Mouse (Mus musculus) stomach, embryonic 15.5 days (tissue): ENCODE data around the gene Traf3. TPM values are rescaled to one million over a fixed set of nuclear protein-coding genes. Genes with fewer than 3 reads are reported as not detected.

Experiments
- ATAC-seq: fragments of 200-750 bp; cut with Nextera tagmentation; 2 replicates; pipeline ENCODE4 v1.8.0; 2017; ENCODE audit warnings: low read depth, moderate number of reproducible peaks, moderate TSS enrichment; ENCODE audit not compliant: insufficient read depth, low FRiP score
- H3K27ac ChIP-seq: fragments of 300-500 bp; sonication (generic); 2 replicates; pipeline ENCODE4 v1.5.1; 2015; ENCODE audit warnings: mild to moderate bottlenecking, inconsistent platforms
- H3K27me3 ChIP-seq: fragments of 300-500 bp; sonication (generic); replicated peaks from 2 replicates; pipeline ENCODE4 v1.6.1; 2015; ENCODE audit warnings: inconsistent platforms
- H3K36me3 ChIP-seq: fragments of 300-500 bp; sonication (generic); 2 replicates; pipeline ENCODE4 v1.6.1; 2015; ENCODE audit warnings: inconsistent platforms
- H3K4me1 ChIP-seq: fragments of 300-500 bp; sonication (generic); 2 replicates; pipeline ENCODE4 v1.6.1; 2015; ENCODE audit warnings: inconsistent platforms
- H3K4me2 ChIP-seq: fragments of 300-500 bp; sonication (generic); 2 replicates; pipeline ENCODE4 v1.6.1; 2015; ENCODE audit warnings: mild to moderate bottlenecking, inconsistent platforms
- H3K4me3 ChIP-seq: fragments of 300-500 bp; sonication (generic); replicated peaks from 2 replicates; pipeline ENCODE4 v1.5.1; 2015; ENCODE audit warnings: inconsistent platforms
- H3K9ac ChIP-seq: fragments of 300-500 bp; sonication (generic); 2 replicates; pipeline ENCODE4 v1.6.1; 2015; ENCODE audit warnings: inconsistent platforms
- H3K9me3 ChIP-seq: fragments of 300-500 bp; sonication (generic); 2 replicates; pipeline ENCODE4 v1.6.1; 2016; ENCODE audit warnings: inconsistent platforms
- WGBS: fragments of 180-500 bp; shearing (Covaris S2); methylation state at CpG from one replicate; pipeline ENCODE4 v1.1.7; 2015; 5-methylcytosine and 5-hydroxymethylcytosine counted together
- polyA plus RNA-seq: library from polyadenylated mRNA; unstranded; fragments of >200 nt; fragmentation: Nextera tagmentation; extraction: Ambion mirVana; gene quantifications from 2 replicates; pipeline ENCODE4 v1.2.1, GENCODE M21; 2015

The Traf3 gene
- polyA plus RNA-seq, 1 experiment from 2014 or later: 8.4 TPM

GRCm38 (mm10) chr12:111155756-111156155, 10.4 kb upstream of the Traf3 start:
- H3K27me3 ChIP-seq: no peaks in the 10 kb centered on the region
- WGBS: 96% methylated on average over 1 of the region's 1 CpGs
- H3K27ac ChIP-seq: no peak overlapping the region
- no peaks in the 10 kb centered on the region for H3K4me1 ChIP-seq
- no peaks in the 10 kb centered on the region for H3K36me3 ChIP-seq
- no peaks in the 10 kb centered on the region for H3K9me3 ChIP-seq
- no peak overlapping the region for H3K9ac ChIP-seq
- H3K4me2 ChIP-seq: no peak overlapping the region
- no peak overlapping the region for H3K4me3 ChIP-seq
- ATAC-seq: no peak

GRCm38 (mm10) chr12:111159659-111160428, 6.3 kb upstream of the Traf3 start:
- Histone ChIP-seq H3K9ac (no peak overlapping the region), H3K4me2 (no peak overlapping the region), H3K4me3 (no peak overlapping the region), H3K27me3 (no peaks in the 10 kb centered on the region), H3K4me1 (peaks cover 14% of the 10 kb centered on the region), H3K36me3 (no peaks in the 10 kb centered on the region), H3K27ac (peak overlapping the region; percentile 40; the same call in 1 of the 2 replicates), H3K9me3 (no peaks in the 10 kb centered on the region)
- 37% methylated on average over 12 of the region's 12 CpGs for WGBS
- no peak for ATAC-seq

GRCm38 (mm10) chr12:111160871-111161270, 5.3 kb upstream of the Traf3 start:
- 91% methylated on average over 10 of the region's 10 CpGs for WGBS
- no peaks in the 10 kb centered on the region for H3K9me3 ChIP-seq
- no peak for ATAC-seq
- H3K9ac ChIP-seq: no peak overlapping the region
- H3K4me1 ChIP-seq: peaks cover 20% of the 10 kb centered on the region
- H3K27ac ChIP-seq: no peak overlapping the region
- H3K27me3 ChIP-seq: no peaks in the 10 kb centered on the region
- no peak overlapping the region for H3K4me2 ChIP-seq
- H3K4me3 ChIP-seq: no peak overlapping the region
- no peaks in the 10 kb centered on the region for H3K36me3 ChIP-seq

GRCm38 (mm10) chr12:111161943-111162311, 4.2 kb upstream of the Traf3 start:
- no peak overlapping the region for H3K4me3 ChIP-seq
- H3K9me3 ChIP-seq: no peaks in the 10 kb centered on the region
- H3K27me3 ChIP-seq: no peaks in the 10 kb centered on the region
- H3K36me3 ChIP-seq: no peaks in the 10 kb centered on the region
- ATAC-seq: no peak
- no peak overlapping the region for H3K27ac ChIP-seq
- no peak overlapping the region for H3K9ac ChIP-seq
- H3K4me1 ChIP-seq: peaks cover 20% of the 10 kb centered on the region
- 30% methylated on average over 7 of the region's 7 CpGs for WGBS
- peak overlapping the region; percentile 47 for H3K4me2 ChIP-seq

- 10% methylated on average over 16 of the region's 16 CpGs for WGBS
- peak; percentile 23; the same call in 1 of the 2 replicates for ATAC-seq
- H3K9ac ChIP-seq: no peak overlapping the region
These were observed 3.7 kb upstream of the Traf3 start for GRCm38 (mm10) chr12:111162312-111163061.

GRCm38 (mm10) chr12:111164310-111164751, 1.8 kb upstream of the Traf3 start:
- peak; percentile 79 for ATAC-seq
- peaks cover 29% of the 10 kb centered on the region for H3K4me1 ChIP-seq
- H3K27me3 ChIP-seq: no peaks in the 10 kb centered on the region
- H3K4me2 ChIP-seq: peak overlapping the region; percentile 50
- H3K9me3 ChIP-seq: no peaks in the 10 kb centered on the region
- H3K4me3 ChIP-seq: peak overlapping the region; percentile 34
- no peaks in the 10 kb centered on the region for H3K36me3 ChIP-seq
- 4% methylated on average over 13 of the region's 13 CpGs for WGBS
- H3K27ac ChIP-seq: peak overlapping the region; percentile 85; the same call in 1 of the 2 replicates
- no peak overlapping the region for H3K9ac ChIP-seq

More at GRCm38 (mm10) chr12:111162312-111163061, 3.7 kb upstream of the Traf3 start:
- Histone ChIP-seq H3K36me3 (no peaks in the 10 kb centered on the region), H3K4me1 (peaks cover 20% of the 10 kb centered on the region), H3K9me3 (no peaks in the 10 kb centered on the region), H3K27ac (no peak overlapping the region; the same call in 1 of the 2 replicates), H3K4me2 (peak overlapping the region; percentile 47), H3K4me3 (peak overlapping the region; percentile 17; the same call in 1 of the 2 replicates), H3K27me3 (no peaks in the 10 kb centered on the region)

- H3K9ac ChIP-seq: no peak overlapping the region
- H3K4me2 ChIP-seq: peak overlapping the region; percentile 80
- H3K36me3 ChIP-seq: no peaks in the 10 kb centered on the region
- no peaks in the 10 kb centered on the region for H3K27me3 ChIP-seq
- H3K4me3 ChIP-seq: peak overlapping the region; percentile 79; the same call in 1 of the 2 replicates
- H3K9me3 ChIP-seq: no peaks in the 10 kb centered on the region
- peak overlapping the region; percentile 85 for H3K27ac ChIP-seq
- ATAC-seq: no peak
- peaks cover 29% of the 10 kb centered on the region for H3K4me1 ChIP-seq
- 69% methylated on average over 10 of the region's 10 CpGs for WGBS
These were observed 891 bp upstream of the Traf3 start for GRCm38 (mm10) chr12:111165146-111165812.

- under 1% methylated on average over 46 of the region's 48 CpGs for WGBS
- peak overlapping the region; percentile 80 for H3K4me2 ChIP-seq
- 0 out of 2 replicates have a peak, but pooled peaks cover 3% of the 10 kb centered on the region for H3K36me3 ChIP-seq
- H3K4me1 ChIP-seq: peaks cover 29% of the 10 kb centered on the region
- peak overlapping the region; percentile 79 for H3K4me3 ChIP-seq
- H3K9me3 ChIP-seq: no peaks in the 10 kb centered on the region
- peak overlapping the region; percentile 85 for H3K27ac ChIP-seq
- peak; percentile 16; the same call in 1 of the 2 replicates for ATAC-seq
- H3K9ac ChIP-seq: peak overlapping the region; percentile 63
- no peaks in the 10 kb centered on the region for H3K27me3 ChIP-seq
These were observed 615 bp downstream of the Traf3 start for GRCm38 (mm10) chr12:111166681-111167289.

GRCm38 (mm10) chr12:111168891-111169290, 2.7 kb downstream of the Traf3 start:
- H3K9ac ChIP-seq: no peak overlapping the region
- no peak overlapping the region for H3K4me3 ChIP-seq
- 0 out of 2 replicates have a peak, but pooled peaks cover 3% of the 10 kb centered on the region for H3K36me3 ChIP-seq
- no peak overlapping the region for H3K4me2 ChIP-seq
- WGBS: 82% methylated on average over 4 of the region's 4 CpGs
- ATAC-seq: no peak
- peaks cover 19% of the 10 kb centered on the region for H3K4me1 ChIP-seq
- no peak overlapping the region for H3K27ac ChIP-seq
- no peaks in the 10 kb centered on the region for H3K27me3 ChIP-seq
- no peaks in the 10 kb centered on the region for H3K9me3 ChIP-seq

GRCm38 (mm10) chr12:111178772-111179171, 12.6 kb downstream of the Traf3 start:
- Histone ChIP-seq H3K9me3 (no peaks in the 10 kb centered on the region), H3K9ac (no peak overlapping the region), H3K4me2 (no peak overlapping the region), H3K36me3 (no peaks in the 10 kb centered on the region), H3K27me3 (no peaks in the 10 kb centered on the region), H3K4me1 (no peaks in the 10 kb centered on the region), H3K4me3 (no peak overlapping the region), H3K27ac (no peak overlapping the region)
- ATAC-seq: no peak
- 74% methylated on average over 4 of the region's 4 CpGs for WGBS

- no peak for ATAC-seq
- no peaks in the 10 kb centered on the region for H3K27me3 ChIP-seq
- WGBS: 78% methylated on average over 5 of the region's 5 CpGs
These were observed 15.7 kb downstream of the Traf3 start for GRCm38 (mm10) chr12:111181848-111182247.

More at GRCm38 (mm10) chr12:111181848-111182247, 15.7 kb downstream of the Traf3 start:
- H3K9me3 ChIP-seq: no peaks in the 10 kb centered on the region
- H3K9ac ChIP-seq: no peak overlapping the region
- H3K4me3 ChIP-seq: no peak overlapping the region
- H3K4me1 ChIP-seq: no peaks in the 10 kb centered on the region
- no peak overlapping the region for H3K27ac ChIP-seq
- H3K4me2 ChIP-seq: no peak overlapping the region
- no peaks in the 10 kb centered on the region for H3K36me3 ChIP-seq
